Mouse (Mus musculus) kidney, postnatal 25 days (tissue): ENCODE measurements around the gene Gatd1.
"Not testable (repeated sequence)": the region's sequence is repeated elsewhere in the genome, so short reads cannot be mapped to it uniquely, and the experiment has no call there.

Experiments used
- DNase-seq, 2 experiments: peaks; one replicate each; pipeline ENCODE4 v3.0.0; 2021; ENCODE audit warnings: mixed read lengths in 2 of 2

Gatd1 gene

DNA sequence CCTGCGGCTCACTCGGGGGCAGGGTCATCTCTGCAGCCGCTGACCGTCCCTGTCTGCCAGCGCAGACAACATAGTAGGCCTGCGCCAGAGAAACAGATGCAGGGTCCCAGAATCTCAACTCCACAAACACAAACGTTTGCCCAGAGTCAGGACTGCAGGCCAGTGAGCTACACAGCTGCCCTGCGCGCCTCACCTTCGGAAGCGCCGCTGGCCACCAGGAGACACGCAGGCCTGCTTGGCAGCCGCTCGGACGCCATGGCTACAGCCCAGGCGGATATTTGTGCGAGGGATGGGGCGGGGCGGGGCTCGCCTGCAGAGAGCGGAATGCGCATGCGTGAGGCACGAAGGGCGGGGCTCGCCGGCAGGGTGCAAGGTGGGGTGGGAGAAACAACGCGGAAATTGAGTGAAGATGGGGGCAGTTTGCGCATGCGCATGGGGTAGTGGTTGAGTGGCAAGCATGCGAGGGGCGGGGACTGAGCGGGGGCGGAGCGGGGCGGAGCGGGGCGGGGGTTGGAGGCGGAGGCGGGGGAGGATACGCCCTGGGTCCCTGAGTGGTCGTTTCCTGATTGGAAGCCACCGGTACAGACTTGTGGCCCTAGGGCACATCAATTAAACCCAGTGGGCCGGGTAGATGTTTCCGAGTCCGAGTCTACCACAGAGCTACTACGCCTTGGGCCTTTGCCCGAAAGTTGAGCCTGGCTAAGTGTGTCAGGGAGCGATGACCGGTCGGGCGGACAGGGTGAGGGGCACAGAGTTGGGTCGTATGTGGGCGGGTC lies at the start of gene Gatd1:
TSS of gene Gatd1 (minus strand) at position 328 of the 776 bp plus-strand sequence.
- peak; percentile 100 for DNase-seq

DNA sequence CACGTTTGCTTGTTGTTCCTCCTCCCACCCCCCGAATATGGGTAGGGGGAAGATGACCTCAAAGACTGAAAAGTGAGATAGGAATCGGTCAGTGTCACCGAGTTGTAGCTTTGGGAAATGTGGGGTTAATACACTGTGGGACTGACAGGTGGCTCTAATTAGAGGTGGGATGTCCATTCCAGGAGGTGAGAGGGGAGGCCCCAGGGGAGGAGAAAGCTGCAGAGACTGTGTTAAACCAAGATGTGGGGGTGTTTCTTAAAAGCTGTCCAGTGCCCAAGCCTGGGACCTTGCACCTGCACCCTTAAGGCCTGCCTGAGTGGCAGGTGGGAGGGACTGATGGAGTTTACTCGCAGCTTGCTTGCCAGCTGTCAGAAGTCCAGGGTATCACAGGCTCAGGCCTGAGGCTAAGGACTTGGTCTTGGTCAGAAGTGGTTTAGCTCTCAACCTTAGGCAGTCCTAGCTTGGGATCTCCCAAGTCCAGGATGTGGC lies 48.4 kb upstream of the Gatd1 start:
- DNase-seq, result peak; percentile 74 to 89

DNA sequence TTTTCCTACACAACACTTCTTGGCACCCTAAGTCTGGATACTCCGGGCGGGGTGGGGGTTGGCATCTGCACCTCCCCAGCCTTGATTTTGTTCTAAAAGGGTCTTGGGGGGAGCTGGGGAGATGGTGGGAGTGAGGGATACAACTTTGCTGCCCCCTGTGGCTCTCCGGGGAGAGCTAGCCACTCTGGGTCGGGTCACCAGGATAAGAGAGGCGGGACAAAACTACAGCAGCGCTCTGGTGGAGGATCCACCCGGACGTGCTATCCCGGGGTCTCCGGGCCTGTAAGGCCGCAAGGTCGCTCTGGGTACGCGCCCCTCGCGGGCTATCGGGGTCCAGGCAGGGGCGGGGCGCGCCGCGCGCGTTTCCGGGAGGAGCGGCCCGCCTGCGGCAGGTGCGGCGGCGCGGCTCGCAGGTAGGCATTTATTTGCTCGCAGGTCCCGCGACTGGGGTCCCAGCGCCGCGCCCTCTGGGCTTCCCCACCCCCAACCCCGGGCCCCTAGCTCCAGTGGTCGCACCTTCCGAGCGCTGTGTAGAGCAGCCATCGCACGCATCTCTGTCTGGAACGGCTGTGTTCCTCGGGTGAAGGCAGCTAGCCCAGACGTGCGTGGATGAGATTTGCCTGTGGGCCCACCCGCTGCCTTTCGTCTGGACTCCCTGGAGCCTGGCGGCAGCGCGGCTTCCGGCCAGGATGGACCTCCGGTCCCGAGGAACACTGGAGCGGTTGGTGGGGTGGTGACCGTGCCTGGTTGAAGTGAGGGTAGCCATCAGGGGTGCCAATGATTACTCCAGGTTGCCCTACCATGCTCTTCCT lies 47.8 kb upstream of the Gatd1 start:
- DNase-seq, result peak; percentile 41 to 74

DNA sequence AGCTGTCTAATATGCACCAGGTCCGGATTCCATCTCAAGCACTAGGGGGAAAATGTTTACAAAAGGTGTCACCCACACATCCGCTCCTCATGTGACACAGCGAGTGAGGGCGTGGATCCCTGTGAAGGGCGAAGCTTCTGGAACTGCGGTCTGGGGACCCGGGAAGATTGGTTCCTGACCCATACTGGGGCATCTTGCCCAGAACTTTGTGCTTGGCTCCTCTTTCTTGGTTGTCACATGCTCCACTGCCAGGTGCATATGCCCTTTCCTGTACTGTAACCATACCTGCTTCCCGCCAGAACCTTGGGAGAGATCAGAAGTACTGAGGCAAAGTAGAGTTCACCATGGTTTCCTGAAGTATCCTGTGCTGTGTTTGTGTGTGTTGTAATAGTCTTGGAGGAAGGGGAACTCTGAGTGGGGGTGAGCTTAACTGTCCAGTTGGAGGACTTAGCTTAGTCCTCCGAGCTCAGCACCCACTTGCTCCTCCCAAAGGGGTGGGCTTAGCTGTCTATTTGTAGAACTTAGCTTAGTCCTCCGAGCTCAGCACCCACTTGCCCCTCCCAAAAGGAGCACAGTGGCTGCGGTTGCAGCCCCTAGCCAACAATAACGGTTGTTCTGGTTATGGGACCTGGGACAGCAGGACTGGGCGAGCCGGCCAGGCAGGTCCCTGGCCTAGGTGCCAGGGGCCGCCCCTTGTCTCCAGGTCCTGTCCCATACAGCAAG lies 46.6 kb upstream of the Gatd1 start, which contains the start of gene Cracr2b:
TSS of gene Cracr2b (plus strand) at position 704 of the 723 bp plus-strand sequence.
- no peak for DNase-seq

DNA sequence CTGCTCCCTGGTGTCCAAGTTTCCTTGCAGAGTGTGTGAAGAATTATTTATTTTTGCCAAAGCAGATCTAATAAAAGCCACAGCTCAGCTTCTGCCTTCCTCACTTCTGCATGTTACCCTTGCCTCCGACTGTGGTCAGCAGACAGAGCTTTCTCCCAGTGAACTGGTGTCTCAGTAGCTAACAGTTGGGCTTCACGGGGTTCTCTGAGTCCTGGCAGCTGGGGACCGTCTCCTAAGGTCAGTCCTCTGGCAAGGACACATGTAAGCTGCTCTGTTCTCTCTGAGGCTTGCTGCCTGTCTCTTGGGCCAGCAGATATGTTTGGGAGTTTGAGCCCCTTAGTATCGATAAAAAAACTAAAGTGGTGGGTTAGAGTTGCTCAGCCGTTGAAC lies 46.1 kb upstream of the Gatd1 start:
- no peak for DNase-seq

- peak in 1 of 2 experiments; percentile 60 for DNase-seq
Observed at GRCm38 (mm10) chr7:141459301-141459711, 45.4 kb upstream of the Gatd1 start.

GRCm38 (mm10) chr7:141458661-141459060 lies 44.7 kb upstream of the Gatd1 start:
- DNase-seq, result no peak

GRCm38 (mm10) chr7:141457986-141458660 lies 44.2 kb upstream of the Gatd1 start:
- DNase-seq, result peak; percentile 84 to 86

GRCm38 (mm10) chr7:141457236-141457635 lies 43.3 kb upstream of the Gatd1 start:
- DNase-seq, result peak in 1 of 2 experiments; percentile 40

DNA sequence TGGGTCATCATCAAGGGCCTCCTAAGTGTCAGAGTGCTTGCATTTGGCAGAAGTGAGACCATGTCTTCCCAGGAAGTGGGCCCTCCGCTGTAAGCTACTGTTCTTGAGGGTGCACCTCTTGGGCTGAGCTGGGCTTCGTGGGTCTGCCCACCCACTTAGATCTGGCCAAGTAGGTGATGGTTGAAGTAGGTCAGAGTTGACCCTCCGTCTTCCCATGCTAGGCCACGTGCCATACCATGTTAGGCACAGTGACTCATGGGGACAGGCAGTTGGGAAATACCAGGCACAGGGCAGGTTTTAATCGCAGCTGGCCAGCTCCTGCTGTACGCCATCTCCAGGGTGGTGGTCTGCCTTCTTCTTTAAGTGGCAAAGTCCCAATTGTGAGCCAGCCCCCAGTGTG lies 42.8 kb upstream of the Gatd1 start:
- DNase-seq, result peak in 1 of 2 experiments; percentile 57

DNA sequence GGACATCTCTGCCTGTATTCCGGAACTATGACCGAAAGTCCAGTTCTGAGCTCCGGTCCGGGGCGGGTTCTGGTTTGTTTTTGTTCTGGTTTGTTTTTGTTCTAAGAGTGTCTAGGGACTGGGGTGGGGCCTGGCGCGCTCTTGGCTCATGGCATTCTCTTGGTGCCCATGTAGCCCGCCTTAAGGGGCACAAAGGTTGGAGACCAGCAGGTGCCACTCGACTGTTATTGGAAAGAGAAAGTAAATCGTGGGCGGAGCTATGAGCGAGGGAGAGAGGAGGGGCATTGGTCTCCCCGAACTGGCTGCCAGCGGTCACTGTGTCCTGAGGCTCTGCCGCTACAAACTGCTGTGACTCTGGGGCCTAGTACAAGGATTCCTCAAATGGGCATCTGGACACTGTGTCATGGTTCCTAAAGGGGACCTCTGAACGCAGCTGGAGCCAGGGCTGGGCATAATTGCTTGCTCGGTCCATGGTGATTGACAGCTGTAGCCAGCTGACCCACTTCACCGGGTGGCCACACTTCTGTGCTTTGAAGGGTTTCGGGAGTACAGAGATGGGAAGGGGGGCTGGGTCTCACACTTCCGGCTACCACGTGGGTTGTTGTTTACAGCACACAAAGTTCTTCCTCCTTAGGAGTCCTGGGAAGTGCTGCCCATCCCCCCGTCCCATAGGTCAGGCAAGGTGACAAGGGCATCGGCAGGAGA lies 41.8 kb upstream of the Gatd1 start:
- DNase-seq, result peak; percentile 88 to 94

DNA sequence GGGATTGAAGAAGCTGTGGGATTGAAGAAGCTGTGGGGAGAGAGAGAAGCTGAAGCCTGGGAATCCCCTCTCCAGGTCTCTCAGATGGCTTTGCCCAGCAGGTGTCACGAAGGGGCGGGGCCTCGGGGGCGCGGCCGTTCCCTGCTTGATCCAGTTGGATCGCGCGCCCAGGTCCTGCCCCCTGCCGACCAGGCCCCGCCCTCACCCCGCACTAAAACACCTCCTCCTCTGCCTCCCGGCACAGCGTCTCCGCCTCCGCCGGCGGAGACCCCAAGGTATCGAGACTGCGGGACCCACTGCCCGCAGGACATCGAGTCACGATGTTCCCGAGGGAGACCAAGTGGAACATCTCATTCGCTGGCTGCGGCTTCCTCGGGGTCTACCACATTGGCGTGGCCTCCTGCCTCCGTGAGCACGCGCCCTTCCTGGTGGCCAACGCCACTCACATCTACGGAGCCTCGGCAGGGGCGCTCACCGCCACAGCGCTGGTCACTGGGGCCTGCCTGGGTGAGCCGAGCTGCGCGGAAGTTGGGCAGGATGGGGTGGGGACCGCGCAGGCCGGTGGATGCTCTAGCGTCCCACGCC lies 41.1 kb upstream of the Gatd1 start, which contains the start of gene Pnpla2:
TSS of gene Pnpla2 (plus strand) at position 232 of the 585 bp plus-strand sequence.
- DNase-seq, result peak; percentile 98 to 99

GRCm38 (mm10) chr7:141453636-141454035 lies 39.7 kb upstream of the Gatd1 start:
- DNase-seq, result no peak

GRCm38 (mm10) chr7:141451928-141452327 lies 38.0 kb upstream of the Gatd1 start:
- no peak for DNase-seq

GRCm38 (mm10) chr7:141447110-141447991 lies 33.4 kb upstream of the Gatd1 start, which contains the start of gene Rplp2:
TSS of gene Rplp2 (plus strand) at chr7:141447370.
- peak; percentile 93 to 97 for DNase-seq

GRCm38 (mm10) chr7:141446374-141446773 lies 32.4 kb upstream of the Gatd1 start:
- not testable (repeated sequence) for DNase-seq

GRCm38 (mm10) chr7:141443828-141444237 lies 29.9 kb upstream of the Gatd1 start, which contains the start of gene Pidd1:
TSS of gene Pidd1 (minus strand) at chr7:141444025.
- DNase-seq, result peak; percentile 77 to 88

GRCm38 (mm10) chr7:141443081-141443821 lies 29.3 kb upstream of the Gatd1 start:
- DNase-seq, result peak in 1 of 2 experiments; percentile 50

- peak in 1 of 2 experiments; percentile 32 for DNase-seq
Observed at GRCm38 (mm10) chr7:141442199-141442598, 28.3 kb upstream of the Gatd1 start.
